In the genomic region with DNA sequence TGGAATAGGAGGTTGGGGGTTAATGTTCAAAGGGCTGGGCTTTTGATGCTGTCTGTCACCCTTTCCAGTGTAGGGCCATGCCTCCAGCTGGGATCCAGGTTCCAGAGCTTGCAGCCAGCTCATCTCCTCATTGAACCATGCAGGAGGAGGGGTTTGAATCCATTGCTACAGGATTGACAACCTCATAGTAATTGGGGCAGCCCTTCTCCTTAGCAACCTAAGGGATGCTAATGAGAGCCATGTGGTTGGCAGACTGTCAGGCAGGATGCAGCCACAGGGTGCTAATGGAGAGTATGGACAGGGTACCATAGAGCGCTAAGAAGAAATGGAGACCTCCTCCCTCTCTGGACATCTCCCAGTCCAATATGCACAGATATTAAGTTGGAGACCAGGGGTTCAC, we compare ENCODE assay signal across 15 mouse cellular contexts.
DNase-seq lines count a peak whose midpoint lies in the region; ATAC-seq lines count a peak whose summit lies in the region.
"Had no signal": no experiment of that assay in that cellular context is flagged by ENCODE, and none has a peak within 500 bp of the region (broad histone marks: within the 10 kb centered on the region; RNA-seq: fewer than 3 reads in every experiment).

No protein-coding gene starts in this region.

- no peak overlapping the region for H3K27ac ChIP-seq in neural tube, embryonic 11.5 days (ENCODE audit: low read depth, low read length)
- H3K27ac ChIP-seq in neural tube, embryonic 15.5 days (replicated peaks): no peak overlapping the region
- H3K27ac ChIP-seq in forebrain, embryonic 12.5 days: no peak overlapping the region
- no peak overlapping the region for H3K27ac ChIP-seq in hindbrain, embryonic 12.5 days
- H3K27ac ChIP-seq in midbrain, embryonic 15.5 days: no peak overlapping the region
- H3K27ac ChIP-seq: kidney, postnatal 0 days had no signal

- no peak overlapping the region for H3K4me3 ChIP-seq in neural tube, embryonic 11.5 days (ENCODE audit: low read depth, low read length)
- no peak overlapping the region for H3K4me3 ChIP-seq in neural tube, embryonic 15.5 days (replicated peaks)
- no peak overlapping the region for H3K4me3 ChIP-seq in forebrain, embryonic 12.5 days (replicated peaks)
- no peak overlapping the region for H3K4me3 ChIP-seq in hindbrain, embryonic 12.5 days
- no peak overlapping the region for H3K4me3 ChIP-seq in midbrain, embryonic 15.5 days
- H3K4me3 ChIP-seq: myocyte had no signal

- no peak overlapping the region for H3K4me2 ChIP-seq in neural tube, embryonic 11.5 days (ENCODE audit: low read depth)
- no peak overlapping the region for H3K4me2 ChIP-seq in neural tube, embryonic 15.5 days
- H3K4me2 ChIP-seq in forebrain, embryonic 12.5 days: no peak overlapping the region
- H3K4me2 ChIP-seq in hindbrain, embryonic 12.5 days (replicated peaks): no peak overlapping the region
- H3K4me2 ChIP-seq in midbrain, embryonic 15.5 days: no peak overlapping the region
- H3K4me2 ChIP-seq: heart, embryonic 11.5 days had no signal

- H3K9ac ChIP-seq in neural tube, embryonic 11.5 days (ENCODE audit: low read length): no peak overlapping the region
- H3K9ac ChIP-seq in neural tube, embryonic 15.5 days (replicated peaks): no peak overlapping the region
- H3K9ac ChIP-seq in forebrain, embryonic 12.5 days: no peak overlapping the region
- H3K9ac ChIP-seq in hindbrain, embryonic 12.5 days: no peak overlapping the region
- H3K9ac ChIP-seq in midbrain, embryonic 15.5 days: no peak overlapping the region

- H3K27me3 ChIP-seq in neural tube, embryonic 11.5 days (ENCODE audit: control insufficient read depth, insufficient read depth, low read length): no peaks in the 10 kb centered on the region
- H3K27me3 ChIP-seq in neural tube, embryonic 15.5 days (replicated peaks): no peaks in the 10 kb centered on the region
- no peaks in the 10 kb centered on the region for H3K27me3 ChIP-seq in forebrain, embryonic 12.5 days
- H3K27me3 ChIP-seq in hindbrain, embryonic 12.5 days: no peaks in the 10 kb centered on the region
- H3K27me3 ChIP-seq in midbrain, embryonic 15.5 days (replicated peaks): 0 out of 2 replicates have a peak, but pooled peaks cover 3% of the 10 kb centered on the region

- WGBS in neural tube, embryonic 11.5 days: 45% methylated on average over 1 of the region's 1 CpGs
- 53% methylated on average over 1 of the region's 1 CpGs for WGBS in neural tube, embryonic 15.5 days
- 46% methylated on average over 1 of the region's 1 CpGs for WGBS in forebrain, embryonic 12.5 days
- 30% methylated on average over 1 of the region's 1 CpGs for WGBS in hindbrain, embryonic 12.5 days
- 38% methylated on average over 1 of the region's 1 CpGs for WGBS in midbrain, embryonic 15.5 days

- 0 out of 2 replicates have a peak, but pooled peaks cover 4% of the 10 kb centered on the region for H3K4me1 ChIP-seq in neural tube, embryonic 11.5 days (ENCODE audit: control insufficient read depth, insufficient read depth, low read length)
- H3K4me1 ChIP-seq in neural tube, embryonic 15.5 days: peaks cover 7% of the 10 kb centered on the region; the same call in 1 of the 2 replicates
- H3K4me1 ChIP-seq in forebrain, embryonic 12.5 days: peaks cover 9% of the 10 kb centered on the region
- peaks cover 19% of the 10 kb centered on the region for H3K4me1 ChIP-seq in hindbrain, embryonic 12.5 days
- H3K4me1 ChIP-seq in midbrain, embryonic 15.5 days: peaks cover 8% of the 10 kb centered on the region; the same call in 1 of the 2 replicates

- DNase-seq in neural tube, embryonic 11.5 days (ENCODE audit: low spot score): no peak
- no peak for DNase-seq in layer of hippocampus, adult 9-10 months (ENCODE audit: low spot score)
- no peak for DNase-seq in natural killer cell, adult 2 months (ENCODE audit: low spot score in 2 of 2)
- DNase-seq: cerebellum, postnatal 25 days; gastrocnemius, postnatal 14 days; lung, postnatal 10 days; thymus, adult 18-20 months had no signal

- H3K36me3 ChIP-seq in neural tube, embryonic 11.5 days (ENCODE audit: control insufficient read depth, insufficient read depth, low read length): no peaks in the 10 kb centered on the region
- H3K36me3 ChIP-seq in neural tube, embryonic 15.5 days: no peaks in the 10 kb centered on the region
- H3K36me3 ChIP-seq in forebrain, embryonic 12.5 days (replicated peaks): no peaks in the 10 kb centered on the region
- H3K36me3 ChIP-seq in hindbrain, embryonic 12.5 days: no peaks in the 10 kb centered on the region
- no peaks in the 10 kb centered on the region for H3K36me3 ChIP-seq in midbrain, embryonic 15.5 days (replicated peaks)

- H3K9me3 ChIP-seq in neural tube, embryonic 11.5 days (ENCODE audit: control insufficient read depth, low read length): no peaks in the 10 kb centered on the region
- no peaks in the 10 kb centered on the region for H3K9me3 ChIP-seq in neural tube, embryonic 15.5 days (replicated peaks)
- H3K9me3 ChIP-seq in forebrain, embryonic 12.5 days: no peaks in the 10 kb centered on the region
- H3K9me3 ChIP-seq in hindbrain, embryonic 12.5 days (replicated peaks): no peaks in the 10 kb centered on the region
- H3K9me3 ChIP-seq in midbrain, embryonic 15.5 days: no peaks in the 10 kb centered on the region

- ATAC-seq in neural tube, embryonic 11.5 days (ENCODE audit: insufficient read depth, low FRiP score, low TSS enrichment): peak; percentile 45; the same call in 1 of the 2 replicates
- no peak for ATAC-seq in neural tube, embryonic 15.5 days (ENCODE audit: low FRiP score)
- ATAC-seq in forebrain, embryonic 12.5 days (ENCODE audit: low FRiP score): peak; percentile 81
- ATAC-seq in hindbrain, embryonic 12.5 days (ENCODE audit: low FRiP score): peak; percentile 87
- ATAC-seq in midbrain, embryonic 15.5 days (replicated peaks): peak; percentile 69
- no peak for ATAC-seq in megakaryocyte progenitor cell, adult 5-6 weeks (replicated peaks; ENCODE audit: poor library complexity)

Comparison
In these comparisons a context has a peak if more than half of its experiments do, and no peak if none do; other contexts are left out.
1. ATAC-seq: peak in neural tube, embryonic 11.5 days (single experiment), forebrain, embryonic 12.5 days (single experiment), hindbrain, embryonic 12.5 days (single experiment) and midbrain, embryonic 15.5 days (single experiment); none in neural tube, embryonic 15.5 days (single experiment) and megakaryocyte progenitor cell, adult 5-6 weeks (single experiment).